Mouse (Mus musculus): ENCODE measurements around the gene Pus10.

Pus10 gene

GRCm38 (mm10) chr11:23695847-23696246 lies 30.4 kb downstream of the Pus10 start:
- peak; percentile 36 for DNase-seq (ENCODE audit: low read depth)

GRCm38 (mm10) chr11:23698526-23698925 lies 33.1 kb downstream of the Pus10 start:
- DNase-seq (ENCODE audit: low read depth) = no peak

- peak; percentile 75 for DNase-seq (ENCODE audit: low read depth)
These were observed 34.1 kb downstream of the Pus10 start for GRCm38 (mm10) chr11:23699414-23700095.

GRCm38 (mm10) chr11:23701831-23702230 lies 36.4 kb downstream of the Pus10 start:
- DNase-seq (ENCODE audit: low read depth) = no peak

GRCm38 (mm10) chr11:23704604-23705294 lies 39.3 kb downstream of the Pus10 start:
- DNase-seq (ENCODE audit: low read depth) = no peak

- no peak for DNase-seq (ENCODE audit: low read depth)
These were observed 46.8 kb downstream of the Pus10 start for GRCm38 (mm10) chr11:23712299-23712698.

GRCm38 (mm10) chr11:23718856-23719255 lies 53.4 kb downstream of the Pus10 start:
- DNase-seq (ENCODE audit: low read depth) = no peak

GRCm38 (mm10) chr11:23719825-23720224 lies 54.4 kb downstream of the Pus10 start:
- no peak for DNase-seq (ENCODE audit: low read depth)

GRCm38 (mm10) chr11:23722326-23722725 lies 56.9 kb downstream of the Pus10 start:
- no peak for DNase-seq (ENCODE audit: low read depth)

- DNase-seq (ENCODE audit: low read depth) = no peak
These were observed 60.4 kb downstream of the Pus10 start for GRCm38 (mm10) chr11:23725850-23726249.

- no peak for DNase-seq (ENCODE audit: low read depth)
These were observed 61.0 kb downstream of the Pus10 start for GRCm38 (mm10) chr11:23726441-23726840.

GRCm38 (mm10) chr11:23728186-23728585 lies 62.7 kb downstream of the Pus10 start:
- no peak for DNase-seq (ENCODE audit: low read depth)

- DNase-seq (ENCODE audit: low read depth) = no peak
These were observed 64.6 kb downstream of the Pus10 start for GRCm38 (mm10) chr11:23730120-23730519.

- no peak for DNase-seq (ENCODE audit: low read depth)
These were observed 67.4 kb downstream of the Pus10 start for GRCm38 (mm10) chr11:23732840-23733239.

- peak; percentile 53 for DNase-seq (ENCODE audit: low read depth)
These were observed 69.3 kb downstream of the Pus10 start for GRCm38 (mm10) chr11:23734749-23735286.

GRCm38 (mm10) chr11:23735820-23736470 lies 70.5 kb downstream of the Pus10 start:
- DNase-seq (ENCODE audit: low read depth) = no peak

- peak; percentile 4 for DNase-seq (ENCODE audit: low read depth)
These were observed 75.4 kb downstream of the Pus10 start for GRCm38 (mm10) chr11:23740895-23741294.

- DNase-seq (ENCODE audit: low read depth) = no peak
These were observed 75.9 kb downstream of the Pus10 start for GRCm38 (mm10) chr11:23741386-23741785.

GRCm38 (mm10) chr11:23744352-23744751 lies 78.9 kb downstream of the Pus10 start:
- no peak for DNase-seq (ENCODE audit: low read depth)

- DNase-seq (ENCODE audit: low read depth) = no peak
These were observed 80.6 kb downstream of the Pus10 start for GRCm38 (mm10) chr11:23746102-23746501.

- no peak for DNase-seq (ENCODE audit: low read depth)
These were observed 87.7 kb downstream of the Pus10 start for GRCm38 (mm10) chr11:23753136-23753710.

GRCm38 (mm10) chr11:23754329-23754728 lies 88.9 kb downstream of the Pus10 start:
- DNase-seq (ENCODE audit: low read depth) = peak; percentile 82
